Mouse (Mus musculus) midbrain, embryonic 10.5 days (tissue): Measurements from ENCODE around the gene Olfr287. TPM values are rescaled to one million over a fixed set of nuclear protein-coding genes. Genes with fewer than 3 reads are reported as not detected.

Experiments
- DNase-seq: peaks from one replicate; pipeline ENCODE4 v3.0.0-alpha.2; 2017; ENCODE audit warnings: low spot score
- H3K27ac ChIP-seq: fragments of 300-500 bp; sonication (generic); replicated peaks from 2 replicates; pipeline ENCODE4 v1.5.1; 2016; ENCODE audit warnings: mild to moderate bottlenecking
- H3K27me3 ChIP-seq: fragments of 300-500 bp; sonication (generic); 2 replicates; pipeline ENCODE4 v1.6.1; 2016; ENCODE audit warnings: low read depth, mild to moderate bottlenecking; ENCODE audit not compliant: poor library complexity, severe bottlenecking
- H3K36me3 ChIP-seq: fragments of 300-500 bp; sonication (generic); 2 replicates; pipeline ENCODE4 v1.6.1; 2016; ENCODE audit warnings: mild to moderate bottlenecking, moderate library complexity
- H3K4me1 ChIP-seq: fragments of 300-500 bp; sonication (generic); 2 replicates; pipeline ENCODE4 v1.6.1; 2016
- H3K4me3 ChIP-seq: fragments of 300-500 bp; sonication (generic); 2 replicates; pipeline ENCODE4 v1.5.1; 2016; ENCODE audit warnings: mild to moderate bottlenecking, moderate library complexity
- H3K9me3 ChIP-seq: fragments of 300-500 bp; sonication (generic); replicated peaks from 2 replicates; pipeline ENCODE4 v1.6.1; 2016; ENCODE audit warnings: mild to moderate bottlenecking
- WGBS: fragments of 180-500 bp; shearing (Covaris S2); methylation state at CpG from one replicate; pipeline ENCODE4 v1.1.7; 2016; 5-methylcytosine and 5-hydroxymethylcytosine counted together
- polyA plus RNA-seq: library from polyadenylated mRNA; unstranded; fragments of >200 nt; fragmentation: Nextera tagmentation; extraction: Ambion mirVana; gene quantifications from 2 replicates; pipeline ENCODE4 v1.2.1, GENCODE M21; 2016

The Olfr287 gene
- polyA plus RNA-seq, 1 experiment from 2014 or later, result not detected

DNA sequence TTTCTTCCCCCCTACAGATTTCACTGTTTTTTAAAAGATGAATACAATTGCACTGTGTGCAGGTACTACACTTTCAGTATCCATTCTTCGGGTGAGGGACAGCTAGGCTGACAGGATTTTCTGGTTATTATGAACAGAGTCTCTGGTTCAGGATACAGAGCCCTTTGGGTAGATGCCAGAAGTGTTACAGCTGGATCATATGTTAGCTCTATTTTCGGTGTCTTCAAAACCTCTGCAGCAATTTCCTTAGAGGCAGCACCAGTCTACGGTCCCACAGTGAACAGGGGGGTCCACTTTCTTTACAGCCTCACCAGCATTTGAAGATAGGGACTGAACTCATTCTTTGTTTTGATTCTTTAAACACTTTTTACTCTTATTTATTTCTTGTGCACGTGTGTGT lies 36.4 kb downstream of the Olfr287 start:
- H3K27me3 ChIP-seq, result peaks cover 10% of the 10 kb centered on the region
- peaks cover 10% of the 10 kb centered on the region for H3K4me1 ChIP-seq
- WGBS, result 81% methylated on average over 4 of the region's 4 CpGs
- DNase-seq, result no peak
- H3K9me3 ChIP-seq, result no peaks in the 10 kb centered on the region
- H3K36me3 ChIP-seq, result no peaks in the 10 kb centered on the region
- H3K4me3 ChIP-seq, result no peak overlapping the region
- H3K27ac ChIP-seq, result no peak overlapping the region

DNA sequence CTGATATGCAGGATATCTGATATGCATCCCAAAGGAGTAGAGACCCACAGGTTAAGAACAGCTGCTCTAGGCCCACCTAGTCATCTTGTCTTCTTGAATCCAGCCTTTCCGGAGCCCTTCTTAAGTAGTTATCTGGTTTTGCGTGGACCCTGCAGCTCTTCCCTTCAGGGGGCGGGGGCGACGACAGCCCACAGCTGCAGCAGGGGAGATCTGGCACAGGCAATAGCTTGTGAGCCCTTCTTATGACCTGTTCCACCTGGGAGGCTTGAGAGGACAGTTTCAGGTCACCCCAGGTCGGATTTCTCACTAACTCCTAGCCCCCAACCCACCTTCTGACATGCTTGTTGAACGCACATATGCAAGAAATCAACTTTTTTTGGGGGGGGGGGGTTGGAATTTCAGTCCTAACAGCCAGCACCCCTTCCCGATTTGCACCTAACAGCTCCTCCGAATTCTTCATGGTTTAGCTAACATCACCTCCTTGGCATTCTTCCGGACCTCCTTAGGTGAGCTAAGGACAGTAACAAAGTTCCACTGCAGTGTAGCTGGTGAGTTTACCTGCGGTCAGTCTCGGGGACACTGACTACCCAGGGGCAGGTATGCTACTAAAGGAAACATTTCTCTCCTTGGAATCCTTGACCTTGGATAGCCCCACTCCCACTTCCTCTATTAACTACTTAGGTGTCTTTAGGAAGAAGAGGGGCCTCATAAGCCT lies 38.8 kb downstream of the Olfr287 start:
- Histone ChIP-seq H3K27me3 (peaks cover 18% of the 10 kb centered on the region), H3K36me3 (no peaks in the 10 kb centered on the region), H3K4me1 (peaks cover 10% of the 10 kb centered on the region), H3K9me3 (no peaks in the 10 kb centered on the region), H3K27ac (no peak overlapping the region), H3K4me3 (no peak overlapping the region)
- WGBS, result 72% methylated on average over 12 of the region's 12 CpGs
- no peak for DNase-seq

DNA sequence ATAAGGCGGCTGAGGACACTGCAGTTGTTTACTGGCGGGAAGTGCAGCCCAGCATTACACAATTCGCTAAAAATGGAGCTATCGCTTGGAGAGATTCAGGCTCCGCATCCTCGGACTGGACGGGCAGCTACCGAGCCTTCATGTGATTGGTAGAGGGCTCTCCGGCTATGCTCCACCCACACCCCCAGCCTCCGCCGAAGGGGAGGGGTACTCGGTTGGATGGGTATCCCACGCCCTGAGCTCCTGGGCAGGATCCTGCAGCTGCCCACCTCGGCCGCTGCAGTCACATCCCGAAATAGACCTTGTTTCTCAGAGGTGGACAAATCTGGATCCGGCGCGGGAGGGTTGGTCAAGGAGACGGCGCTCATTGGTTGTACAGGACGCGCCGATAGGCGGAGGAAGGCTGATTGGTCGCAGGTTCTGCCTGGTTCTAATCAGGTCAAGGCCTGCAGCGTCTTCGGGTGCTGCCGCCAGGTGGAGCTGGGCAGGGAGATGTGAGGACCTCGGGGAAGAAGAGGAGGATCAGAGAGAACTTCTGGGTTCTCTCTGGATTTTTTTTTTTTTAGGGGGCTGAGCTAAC lies 39.6 kb downstream of the Olfr287 start:
- peak overlapping the region; percentile 83 for H3K27ac ChIP-seq
- H3K4me1 ChIP-seq, result peaks cover 10% of the 10 kb centered on the region
- H3K4me3 ChIP-seq, result peak overlapping the region; percentile 65
- H3K36me3 ChIP-seq, result no peaks in the 10 kb centered on the region
- H3K27me3 ChIP-seq, result peaks cover 18% of the 10 kb centered on the region
- H3K9me3 ChIP-seq, result no peaks in the 10 kb centered on the region
- WGBS, result 0% methylated on average over 30 of the region's 30 CpGs
- peak; percentile 93 for DNase-seq

DNA sequence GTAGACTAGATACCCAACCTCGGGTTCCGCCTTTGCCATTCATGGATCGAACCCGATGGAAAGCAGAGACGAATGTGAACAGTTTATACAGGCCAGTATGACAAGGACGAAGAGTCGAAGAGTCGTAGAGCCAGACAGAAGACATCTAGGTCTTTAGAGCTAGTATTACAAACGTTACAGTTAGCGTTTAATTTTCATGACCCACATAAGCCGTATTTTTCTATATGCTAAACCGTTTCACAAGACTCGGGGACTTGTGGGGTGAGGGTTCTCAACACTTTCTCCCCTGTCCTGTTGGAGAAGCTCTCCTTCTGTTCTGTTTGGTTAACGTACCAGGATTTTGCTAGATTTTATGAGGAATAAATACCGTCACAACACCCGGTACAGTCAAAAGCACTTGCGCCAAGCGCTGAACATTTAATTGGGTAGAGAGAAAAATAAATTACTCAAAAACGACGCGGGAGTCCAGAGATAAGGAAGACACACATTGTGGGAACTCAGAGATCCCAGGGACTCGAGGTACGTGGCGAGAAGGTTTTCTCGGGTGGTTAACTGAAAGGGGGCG lies 40.2 kb downstream of the Olfr287 start:
- H3K4me3 ChIP-seq, result peak overlapping the region; percentile 65
- H3K27me3 ChIP-seq, result peaks cover 18% of the 10 kb centered on the region
- peak overlapping the region; percentile 83 for H3K27ac ChIP-seq
- no peaks in the 10 kb centered on the region for H3K9me3 ChIP-seq
- no peaks in the 10 kb centered on the region for H3K36me3 ChIP-seq
- H3K4me1 ChIP-seq, result peaks cover 10% of the 10 kb centered on the region
- DNase-seq, result no peak
- WGBS, result 5% methylated on average over 26 of the region's 26 CpGs

DNA sequence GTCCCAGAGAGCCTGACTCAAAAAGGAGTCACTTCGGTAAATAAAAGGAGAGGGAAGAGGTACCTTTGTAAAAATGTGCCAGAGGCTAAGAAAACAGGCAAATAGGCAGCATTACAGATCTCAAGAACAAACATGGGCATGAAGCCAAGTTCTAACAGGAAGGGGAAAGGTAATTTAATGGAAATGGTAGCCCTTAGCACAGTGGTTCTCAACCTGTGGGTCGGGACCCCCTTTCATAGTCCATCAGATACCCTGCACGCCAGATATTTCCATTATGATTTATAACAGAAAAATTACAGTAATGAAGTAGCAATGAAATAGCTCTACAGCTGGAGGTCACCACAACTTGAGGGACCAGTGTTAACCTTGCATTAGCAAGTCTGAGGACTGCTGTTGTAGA lies 43.5 kb downstream of the Olfr287 start:
- H3K27me3 ChIP-seq, result peaks cover 41% of the 10 kb centered on the region
- 76% methylated on average over 3 of the region's 3 CpGs for WGBS
- no peaks in the 10 kb centered on the region for H3K9me3 ChIP-seq
- H3K4me1 ChIP-seq, result peaks cover 10% of the 10 kb centered on the region
- no peak for DNase-seq
- H3K27ac ChIP-seq, result no peak overlapping the region
- no peaks in the 10 kb centered on the region for H3K36me3 ChIP-seq
- no peak overlapping the region for H3K4me3 ChIP-seq

DNA sequence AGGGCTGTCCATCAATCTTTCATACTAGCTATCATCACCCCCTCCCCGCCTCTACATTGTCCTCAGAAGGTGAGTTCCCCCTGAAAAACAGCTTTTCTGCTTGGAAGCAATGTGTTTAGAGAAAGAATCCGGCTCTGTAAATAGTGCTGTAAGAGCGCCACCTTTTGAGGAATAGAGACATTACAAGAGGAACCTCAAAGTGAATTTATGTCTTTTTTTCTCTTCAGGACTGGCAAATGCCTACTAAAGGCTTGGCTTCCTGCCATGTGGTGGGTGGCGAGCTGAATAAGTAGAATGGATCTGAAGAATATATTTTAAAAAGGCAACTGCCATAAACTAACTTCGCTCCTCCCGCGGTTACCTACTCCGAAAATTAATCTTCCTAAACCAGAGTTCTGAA lies 47.0 kb downstream of the Olfr287 start:
- no peak for DNase-seq
- Histone ChIP-seq H3K4me1 (peaks cover 23% of the 10 kb centered on the region), H3K27me3 (peaks cover 60% of the 10 kb centered on the region), H3K4me3 (no peak overlapping the region), H3K27ac (no peak overlapping the region), H3K9me3 (no peaks in the 10 kb centered on the region), H3K36me3 (no peaks in the 10 kb centered on the region)
- 43% methylated on average over 8 of the region's 8 CpGs for WGBS

DNA sequence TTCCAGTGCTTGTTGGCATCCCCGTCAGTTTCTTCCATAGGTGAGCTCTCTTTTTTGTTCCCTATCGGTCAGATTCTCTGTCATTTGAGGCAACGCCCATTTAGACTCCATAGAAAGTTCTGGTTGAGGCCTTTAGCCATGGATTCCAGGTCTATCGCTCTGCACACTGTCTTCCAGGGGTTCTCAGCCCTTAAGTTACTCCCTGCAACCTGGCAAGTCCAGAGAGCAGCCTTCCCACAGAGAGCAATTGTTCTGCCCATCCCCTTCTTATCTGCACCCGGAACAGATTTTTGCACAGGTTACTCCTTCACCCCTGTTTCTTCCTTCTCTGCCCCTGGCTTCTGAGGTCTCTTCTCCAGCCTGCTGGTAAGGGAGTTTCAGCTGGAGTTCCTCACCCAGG lies 48.7 kb downstream of the Olfr287 start:
- H3K27me3 ChIP-seq, result peaks cover 74% of the 10 kb centered on the region
- peaks cover 40% of the 10 kb centered on the region for H3K4me1 ChIP-seq
- 79% methylated on average over 5 of the region's 5 CpGs for WGBS
- no peak overlapping the region for H3K27ac ChIP-seq
- no peaks in the 10 kb centered on the region for H3K9me3 ChIP-seq
- DNase-seq, result no peak
- no peak overlapping the region for H3K4me3 ChIP-seq
- no peaks in the 10 kb centered on the region for H3K36me3 ChIP-seq

DNA sequence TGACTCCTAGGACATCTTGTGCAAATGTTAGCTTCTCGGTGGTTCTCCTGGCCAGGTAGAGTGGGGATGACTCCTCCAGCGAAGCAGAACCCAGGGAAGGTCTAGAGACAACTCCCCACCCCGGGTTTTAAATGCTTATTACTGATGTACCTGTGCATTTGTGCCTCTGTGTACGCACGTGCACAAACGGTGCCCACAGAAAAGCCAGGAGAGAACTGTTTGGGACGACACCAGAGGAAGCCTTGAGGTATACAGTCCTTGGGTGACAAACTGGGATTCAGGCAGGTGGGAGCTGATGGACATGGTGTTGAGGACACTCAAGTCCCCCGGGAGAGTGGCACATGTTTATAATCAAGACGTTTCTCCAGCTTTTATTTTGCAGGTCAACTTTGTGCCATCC lies 49.9 kb downstream of the Olfr287 start:
- no peak for DNase-seq
- Histone ChIP-seq H3K9me3 (no peaks in the 10 kb centered on the region), H3K4me1 (peaks cover 49% of the 10 kb centered on the region), H3K36me3 (no peaks in the 10 kb centered on the region), H3K27ac (no peak overlapping the region), H3K27me3 (peaks cover 78% of the 10 kb centered on the region), H3K4me3 (no peak overlapping the region; the same call in 1 of the 2 replicates)
- WGBS, result 81% methylated on average over 9 of the region's 9 CpGs

DNA sequence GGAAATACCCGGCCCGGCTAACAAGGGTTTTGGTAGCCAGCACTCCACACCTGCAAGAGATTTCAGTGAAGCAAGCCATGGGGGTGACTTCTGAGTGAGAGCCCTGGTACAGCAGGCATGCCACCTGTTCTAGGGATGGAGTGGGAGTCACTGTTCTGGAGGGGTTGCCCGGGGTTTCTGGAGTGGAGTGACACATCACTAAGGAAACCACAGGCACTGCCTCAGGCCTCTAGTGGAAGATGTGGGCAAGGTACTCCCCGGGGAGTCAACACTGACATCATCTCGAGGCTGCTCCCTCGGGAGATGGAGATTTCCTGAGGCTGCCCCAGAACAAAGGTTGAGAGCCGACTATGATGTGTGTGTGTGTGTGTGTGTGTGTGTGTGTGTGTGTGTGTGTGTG lies 50.5 kb downstream of the Olfr287 start:
- H3K27me3 ChIP-seq, result peaks cover 84% of the 10 kb centered on the region
- no peaks in the 10 kb centered on the region for H3K9me3 ChIP-seq
- H3K36me3 ChIP-seq, result no peaks in the 10 kb centered on the region
- H3K27ac ChIP-seq, result no peak overlapping the region
- WGBS, result 45% methylated on average over 7 of the region's 7 CpGs
- H3K4me1 ChIP-seq, result peaks cover 49% of the 10 kb centered on the region
- H3K4me3 ChIP-seq, result peak overlapping the region; percentile 67; the same call in 1 of the 2 replicates
- no peak for DNase-seq

DNA sequence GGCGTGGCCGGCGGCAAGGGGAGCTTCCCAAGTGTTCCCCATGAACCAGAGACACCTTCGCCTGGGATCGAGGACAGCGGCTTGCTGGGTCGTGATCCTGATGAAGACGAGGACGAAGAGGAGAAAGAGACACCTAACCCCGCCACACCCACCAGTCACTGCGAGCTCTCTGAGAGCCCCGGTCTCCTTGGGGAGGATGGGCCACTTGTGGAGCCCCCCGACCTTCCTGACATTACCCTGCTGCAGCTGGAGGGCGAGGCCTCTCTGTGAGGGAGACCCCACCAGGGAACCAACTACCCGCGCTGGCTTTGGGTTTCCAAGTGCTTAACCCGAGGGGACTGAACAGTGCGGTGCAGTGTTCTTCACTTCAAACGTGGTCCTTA lies 52.2 kb downstream of the Olfr287 start:
- H3K9me3 ChIP-seq, result no peaks in the 10 kb centered on the region
- H3K36me3 ChIP-seq, result no peaks in the 10 kb centered on the region
- WGBS, result 2% methylated on average over 19 of the region's 19 CpGs
- no peak for DNase-seq
- peak overlapping the region; percentile 89 for H3K27ac ChIP-seq
- peak overlapping the region; percentile 67 for H3K4me3 ChIP-seq
- peaks cover 49% of the 10 kb centered on the region for H3K4me1 ChIP-seq
- peaks cover 79% of the 10 kb centered on the region for H3K27me3 ChIP-seq

DNA sequence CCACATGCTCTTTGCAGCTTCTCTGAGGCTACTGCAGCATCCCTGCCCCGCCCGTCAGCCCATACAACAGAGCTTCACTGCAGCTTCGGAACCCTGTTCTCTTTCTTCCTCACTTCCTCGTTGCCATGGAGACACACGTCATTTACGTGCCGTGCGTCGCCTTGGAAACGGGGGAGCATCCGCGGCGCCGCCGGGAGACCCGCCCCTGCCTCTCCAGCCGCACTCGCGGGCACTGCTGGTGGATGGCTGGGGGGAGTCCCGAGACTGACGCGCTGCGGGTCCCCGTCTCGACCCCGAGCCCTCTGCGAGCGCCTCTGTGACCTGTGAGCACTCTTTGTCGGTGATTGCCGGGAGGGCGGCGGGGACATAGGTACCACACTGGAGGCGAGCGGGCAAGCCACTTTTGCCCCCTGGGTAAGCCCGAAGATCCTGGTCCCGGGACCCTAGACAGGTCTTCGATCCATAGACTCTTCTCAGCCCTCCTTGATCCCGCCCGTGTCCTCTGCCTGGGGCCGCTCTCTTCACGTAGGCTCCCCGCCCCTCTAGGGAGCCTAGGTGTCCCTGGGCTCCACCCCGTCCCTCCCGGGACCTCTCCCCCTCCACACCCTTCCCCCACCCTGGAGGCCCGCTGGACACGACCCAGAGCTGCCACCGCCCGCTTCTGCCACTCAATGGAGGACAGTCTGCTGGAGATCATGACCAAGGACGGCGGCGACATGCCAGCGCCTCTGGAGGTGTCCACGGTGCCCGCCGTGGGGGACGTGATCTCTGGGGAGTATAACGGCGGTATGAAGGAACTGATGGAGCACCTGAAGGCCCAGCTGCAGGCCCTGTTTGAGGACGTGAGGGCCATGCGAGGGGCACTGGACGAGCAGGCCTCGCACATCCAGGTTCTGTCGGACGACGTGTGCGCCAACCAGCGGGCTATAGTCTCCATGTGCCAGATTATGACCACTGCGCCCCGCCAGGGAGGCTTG lies 52.9 kb downstream of the Olfr287 start:
- peaks cover 49% of the 10 kb centered on the region for H3K4me1 ChIP-seq
- peak; percentile 94 for DNase-seq
- H3K9me3 ChIP-seq, result no peaks in the 10 kb centered on the region
- peak overlapping the region; percentile 67 for H3K4me3 ChIP-seq
- peak overlapping the region; percentile 89 for H3K27ac ChIP-seq
- no peaks in the 10 kb centered on the region for H3K36me3 ChIP-seq
- H3K27me3 ChIP-seq, result peaks cover 73% of the 10 kb centered on the region
- under 1% methylated on average over 69 of the region's 69 CpGs for WGBS

DNA sequence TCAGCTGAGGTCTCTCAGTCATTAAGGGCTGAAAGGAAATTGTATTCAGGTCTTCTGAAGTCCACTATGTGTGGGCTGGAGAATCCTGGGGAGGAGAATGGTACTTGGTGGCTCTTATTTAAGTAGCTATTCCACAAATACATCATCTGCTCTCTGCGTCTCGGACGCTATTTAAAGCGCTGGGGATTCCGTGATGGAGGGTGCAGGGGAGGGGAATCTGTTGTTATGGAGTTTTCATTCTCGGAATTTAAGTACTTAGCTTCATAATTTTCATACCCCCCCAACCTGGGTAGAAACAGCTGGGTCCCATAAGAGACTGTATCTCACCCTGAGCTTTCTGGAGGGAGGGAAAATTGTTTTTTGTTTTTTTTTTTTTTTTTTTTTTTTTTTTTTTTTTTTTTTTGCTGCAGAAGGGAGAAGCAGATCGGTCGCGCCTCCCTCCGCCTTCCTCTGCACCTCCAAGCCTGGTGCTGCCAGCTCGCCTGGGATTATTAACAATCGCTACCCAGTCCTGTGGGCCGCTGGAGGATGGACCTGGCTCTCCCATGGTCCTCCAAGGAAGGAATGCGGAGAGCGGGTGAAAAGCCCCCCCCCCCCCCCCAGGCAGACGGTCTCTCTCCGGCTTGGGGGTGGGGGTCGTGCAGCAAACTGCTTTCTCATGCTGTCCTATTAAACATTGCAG lies 53.8 kb downstream of the Olfr287 start, which contains the start of gene Ccdc184:
Gene Ccdc184, plus strand, starts transcription at position 196 of the 682 bp plus-strand sequence.
- Histone ChIP-seq H3K4me1 (peaks cover 49% of the 10 kb centered on the region), H3K9me3 (no peaks in the 10 kb centered on the region), H3K4me3 (peak within 1 kb of the TSS; percentile 67), H3K27ac (peak within 1 kb of the TSS; percentile 89), H3K36me3 (no peaks in the 10 kb centered on the region), H3K27me3 (peaks cover 65% of the 10 kb centered on the region)
- 2% methylated on average over 16 of the region's 18 CpGs for WGBS
- peak; percentile 28 for DNase-seq
